18 mouse cellular contexts compared by ENCODE assay signal in the genomic region with DNA sequence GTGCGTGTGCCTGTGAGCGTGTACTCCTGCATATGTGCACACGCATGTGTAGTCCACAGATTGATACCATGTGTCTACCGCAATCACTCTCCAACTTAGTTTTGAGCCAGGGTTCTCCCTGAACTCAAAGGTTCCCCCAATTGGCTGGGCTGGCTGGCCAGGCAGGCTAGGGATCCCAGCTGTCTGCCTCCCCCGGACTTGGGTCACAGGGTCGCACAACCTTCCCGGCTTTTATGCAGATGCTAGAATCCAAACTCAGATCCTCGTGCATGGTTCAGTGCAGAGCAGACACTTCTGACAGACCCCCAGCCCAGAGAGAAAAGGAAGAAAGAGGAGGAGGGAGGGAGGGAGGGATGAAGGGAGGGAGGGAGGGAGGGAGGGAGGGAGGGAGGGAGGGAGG. TPM values are rescaled to one million over a fixed set of nuclear protein-coding genes. Genes with fewer than 3 reads are reported as not detected.
"Had no signal": no experiment of that assay in that cellular context is flagged by ENCODE, and none has a peak within 500 bp of the region (broad histone marks: within the 10 kb centered on the region; RNA-seq: fewer than 3 reads in every experiment).

No protein-coding gene starts in this region.

- H3K36me3 ChIP-seq: kidney, embryonic 15.5 days; limb, embryonic 13.5 days; neural tube, embryonic 12.5 days; stomach, embryonic 15.5 days had no signal

- H3K9me3 ChIP-seq: limb, embryonic 13.5 days; neural tube, embryonic 12.5 days; stomach, embryonic 15.5 days had no signal

- H3K27me3 ChIP-seq: kidney, embryonic 15.5 days; limb, embryonic 13.5 days; neural tube, embryonic 12.5 days; stomach, embryonic 15.5 days had no signal

- H3K4me1 ChIP-seq: neural tube, embryonic 12.5 days had no signal

- H3K4me2 ChIP-seq: kidney, embryonic 15.5 days; limb, embryonic 13.5 days; neural tube, embryonic 12.5 days; stomach, embryonic 15.5 days had no signal

- DNase-seq: kidney, postnatal 14 days; lung, adult 2 months; lung, postnatal 36 days; midbrain, embryonic 14.5 days; retina, postnatal 1 day; thymus, adult 2 months; thymus, postnatal 25 days had no signal

- ATAC-seq: lung, postnatal 0 days had no signal

- H3K4me3 ChIP-seq: kidney, embryonic 15.5 days; left cerebral cortex, adult 2 months; limb, embryonic 13.5 days; neural tube, embryonic 12.5 days; stomach, embryonic 15.5 days had no signal

- H3K27ac ChIP-seq: kidney, embryonic 15.5 days; left cerebral cortex, adult 2 months; liver, embryonic 14.5 days; neural tube, embryonic 12.5 days; stomach, embryonic 15.5 days had no signal

- H3K9ac ChIP-seq: kidney, embryonic 15.5 days; limb, embryonic 13.5 days; liver, embryonic 14.5 days; neural tube, embryonic 12.5 days; stomach, embryonic 15.5 days had no signal

RNA-seq across cellular contexts. Expression of gene Tspan11, which starts 18.8 kb away (rescaled TPM):
- total RNA-seq: megakaryocyte progenitor cell, adult 5-6 weeks; monocyte, adult 5-6 weeks; neutrophil, adult 5-6 weeks had no signal
- polyA plus RNA-seq: liver, adult 2 months had no signal
